Comparison of ENCODE assay signal across 8 mouse cellular contexts in the genomic region with DNA sequence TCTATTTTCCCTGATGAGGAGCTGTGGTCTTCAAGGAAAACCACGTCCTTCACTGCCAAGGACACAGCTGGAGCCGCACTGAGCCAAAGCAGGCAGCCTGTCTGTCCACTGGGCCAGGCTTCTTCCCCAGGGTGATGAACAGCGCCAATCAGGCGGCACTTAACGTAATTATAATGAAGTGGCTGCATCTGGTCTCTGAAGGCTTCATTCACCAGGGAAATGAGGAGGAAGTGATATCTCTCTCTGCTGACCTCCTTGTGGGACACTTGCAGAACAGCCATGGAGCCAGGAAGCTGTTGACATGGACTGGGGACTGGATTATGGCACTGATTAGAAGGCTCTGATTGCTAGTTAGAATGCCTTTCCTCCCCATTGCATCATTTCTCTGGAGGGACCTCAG.
DNase-seq lines count a peak whose midpoint lies in the region; TF ChIP-seq lines count a peak whose summit lies in the region.

No protein-coding gene starts in this region.

- H3K27ac ChIP-seq in layer of hippocampus, adult 2 months, result no peak overlapping the region

- no peak for TF ChIP-seq CTCF in layer of hippocampus, adult 2 months (conservative IDR thresholded peaks at IDR 0.05)

- DNase-seq in embryo, embryonic 11 days, result peak; percentile 9
- no peak for DNase-seq in embryo, embryonic 10.5 days (ENCODE audit: low spot score)
- DNase-seq in ovary, adult 18-20 months (ENCODE audit: low spot score), result peak; percentile 6
- no peak for DNase-seq in ovary, postnatal 14 days (ENCODE audit: low spot score)
- DNase-seq in heart, postnatal 10 days, result peak; percentile 54 to 64
- DNase-seq in skeletal muscle tissue, adult 2 months (ENCODE audit: low read depth, low spot score), result peak; percentile 23
- no peak for DNase-seq in layer of hippocampus, adult 8-10 months (ENCODE audit: low spot score in 2 of 2)
- DNase-seq in layer of hippocampus, adult 2 months (ENCODE audit: low spot score in 2 of 2), result no peak

- intact Hi-C loops in heart, postnatal 10 days (cut with DNase I), result no loop called here

- no peak overlapping the region for H3K4me3 ChIP-seq in layer of hippocampus, adult 2 months

Comparison
In these comparisons a context has a peak if more than half of its experiments do, and no peak if none do; other contexts are left out.
1. DNase-seq: peak in embryo, embryonic 11 days (single experiment), ovary, adult 18-20 months (single experiment), heart, postnatal 10 days (2 of 2) and skeletal muscle tissue, adult 2 months (single experiment); none in embryo, embryonic 10.5 days (single experiment), ovary, postnatal 14 days (single experiment), layer of hippocampus, adult 8-10 months (0 of 2) and layer of hippocampus, adult 2 months (0 of 2).